Mouse (Mus musculus) cortical plate, adult 2 months (tissue): ENCODE data around the gene Mtap.

Experiments
- CTCF ChIP-seq: fragments of 200-500 bp; IDR thresholded peaks from 2 replicates; pipeline ENCODE4 v1.5.1; 2011; ENCODE audit warnings: mild to moderate bottlenecking, control low read depth, low read length; ENCODE audit not compliant: insufficient read depth; ENCODE audit errors: extremely low read depth
- POLR2A ChIP-seq: fragments of 200-500 bp; IDR thresholded peaks from 2 replicates; pipeline ENCODE4 v1.6.1; 2011; ENCODE audit warnings: mild to moderate bottlenecking, low read length, control low read depth; ENCODE audit not compliant: insufficient read depth; ENCODE audit errors: extremely low read depth

DNA sequence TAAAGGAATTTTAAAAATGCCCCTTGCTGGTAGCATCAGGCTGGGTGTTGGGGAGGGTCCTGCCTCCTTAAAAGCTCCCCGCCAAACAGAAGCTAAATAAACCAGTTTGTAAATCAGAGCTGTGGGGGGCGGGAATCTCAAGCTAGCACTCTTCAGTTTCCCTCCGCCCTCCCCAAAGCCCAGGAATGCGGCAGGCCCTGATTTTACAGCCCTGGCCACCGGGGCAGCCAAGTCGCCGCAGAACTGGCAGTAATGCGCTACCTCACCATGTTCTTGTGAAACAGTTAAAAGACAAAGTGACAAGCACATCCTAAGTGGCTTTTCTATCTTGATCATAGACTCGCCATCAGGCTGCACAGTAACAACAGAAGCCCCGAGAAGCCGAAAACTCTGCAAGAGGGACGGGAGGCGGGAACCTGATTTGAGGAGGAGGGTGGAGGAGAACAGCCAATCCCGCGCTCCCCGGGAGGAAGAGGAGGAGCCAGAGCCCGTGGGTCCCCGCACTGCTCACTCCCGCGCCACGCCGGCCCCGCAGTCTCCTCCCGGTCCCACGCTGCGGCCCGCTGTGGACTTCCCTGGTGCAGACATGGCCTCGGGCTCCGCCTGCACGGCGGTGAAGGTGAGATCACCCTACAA lies at the start of gene Mtap:
- no peak for TF ChIP-seq CTCF
- TF ChIP-seq POLR2A: no peak; the same call in 1 of the 2 replicates
